Mouse (Mus musculus): ENCODE data around the gene Arfip1. TPM values are rescaled to one million over a fixed set of nuclear protein-coding genes. Genes with fewer than 3 reads are reported as not detected.

Gene Arfip1
- total and polyA plus RNA-seq, 2 experiments from 2014 or later: 10.9 to 42.1 TPM

GRCm38 (mm10) chr3:84602759-84603158, 20.3 kb upstream of the Arfip1 start:
- TF ChIP-seq EP300 (IDR thresholded peaks at IDR 0.05; ENCODE audit: low read depth) (no peak), CTCF (IDR thresholded peaks at IDR 0.05; ENCODE audit: low read depth) (no peak)
- H3K4me3 ChIP-seq (ENCODE audit: low read depth, low read length): no peak overlapping the region
- ATAC-seq (ENCODE audit: insufficient read depth, low read depth) (no peak), DNase-seq (ENCODE audit: low spot score) (no peak)
- no peaks in the 10 kb centered on the region for H3K27me3 ChIP-seq (ENCODE audit: control insufficient read depth, insufficient read depth, low read length)
- no peak overlapping the region for H3K27ac ChIP-seq (ENCODE audit: low read depth)
- H3K9ac ChIP-seq (replicated peaks; ENCODE audit: low read depth, low read length): no peak overlapping the region
- no peaks in the 10 kb centered on the region for H3K36me3 ChIP-seq (replicated peaks; ENCODE audit: control insufficient read depth, insufficient read depth, low read length)
- peaks cover 11% of the 10 kb centered on the region; the same call in 1 of the 2 replicates for H3K9me3 ChIP-seq (replicated peaks; ENCODE audit: control insufficient read depth, low read length)
- 84% methylated on average over 2 of the region's 2 CpGs for WGBS
- H3K4me1 ChIP-seq (ENCODE audit: control insufficient read depth, insufficient read depth): no peaks in the 10 kb centered on the region
- no peak overlapping the region for H3K4me2 ChIP-seq (ENCODE audit: low read depth, low read length)

GRCm38 (mm10) chr3:84601870-84602495, 19.6 kb upstream of the Arfip1 start:
- DNase-seq (ENCODE audit: low spot score): no peak
- Histone ChIP-seq H3K4me1 (ENCODE audit: control insufficient read depth, insufficient read depth) (no peaks in the 10 kb centered on the region), H3K4me3 (ENCODE audit: low read depth, low read length) (no peak overlapping the region), H3K27me3 (ENCODE audit: control insufficient read depth, insufficient read depth, low read length) (no peaks in the 10 kb centered on the region), H3K9me3 (replicated peaks; ENCODE audit: control insufficient read depth, low read length) (peaks cover 11% of the 10 kb centered on the region; the same call in 1 of the 2 replicates), H3K4me2 (ENCODE audit: low read depth, low read length) (no peak overlapping the region), H3K27ac (ENCODE audit: low read depth) (no peak overlapping the region), H3K36me3 (replicated peaks; ENCODE audit: control insufficient read depth, insufficient read depth, low read length) (no peaks in the 10 kb centered on the region), H3K9ac (replicated peaks; ENCODE audit: low read depth, low read length) (no peak overlapping the region)
- ATAC-seq (ENCODE audit: insufficient read depth, low read depth): no peak
- WGBS: 78% methylated on average over 9 of the region's 9 CpGs
- no peak for TF ChIP-seq EP300 (IDR thresholded peaks at IDR 0.05; ENCODE audit: low read depth)
- TF ChIP-seq CTCF (IDR thresholded peaks at IDR 0.05; ENCODE audit: low read depth): no peak

- Histone ChIP-seq H3K9ac (replicated peaks; ENCODE audit: low read depth, low read length) (no peak overlapping the region), H3K27ac (ENCODE audit: low read depth) (no peak overlapping the region), H3K27me3 (ENCODE audit: control insufficient read depth, insufficient read depth, low read length) (no peaks in the 10 kb centered on the region), H3K4me2 (ENCODE audit: low read depth, low read length) (no peak overlapping the region), H3K36me3 (replicated peaks; ENCODE audit: control insufficient read depth, insufficient read depth, low read length) (no peaks in the 10 kb centered on the region), H3K4me3 (ENCODE audit: low read depth, low read length) (no peak overlapping the region), H3K9me3 (replicated peaks; ENCODE audit: control insufficient read depth, low read length) (no peaks in the 10 kb centered on the region), H3K4me1 (ENCODE audit: control insufficient read depth, insufficient read depth) (no peaks in the 10 kb centered on the region; the same call in 1 of the 2 replicates)
- no peak for DNase-seq (ENCODE audit: low spot score)
- ATAC-seq (ENCODE audit: insufficient read depth, low read depth): no peak
- WGBS: 76% methylated on average over 6 of the region's 6 CpGs
- TF ChIP-seq EP300 (IDR thresholded peaks at IDR 0.05; ENCODE audit: low read depth): no peak
- TF ChIP-seq CTCF (IDR thresholded peaks at IDR 0.05; ENCODE audit: low read depth): no peak
These were observed 16.3 kb upstream of the Arfip1 start for GRCm38 (mm10) chr3:84598756-84599155.

- no peak overlapping the region for H3K27ac ChIP-seq (ENCODE audit: low read depth)
- H3K9me3 ChIP-seq (replicated peaks; ENCODE audit: control insufficient read depth, low read length): no peaks in the 10 kb centered on the region
- no peaks in the 10 kb centered on the region for H3K27me3 ChIP-seq (ENCODE audit: control insufficient read depth, insufficient read depth, low read length)
- no peak overlapping the region for H3K9ac ChIP-seq (replicated peaks; ENCODE audit: low read depth, low read length)
- 76% methylated on average over 6 of the region's 6 CpGs for WGBS
- no peaks in the 10 kb centered on the region for H3K36me3 ChIP-seq (replicated peaks; ENCODE audit: control insufficient read depth, insufficient read depth, low read length)
- no peaks in the 10 kb centered on the region; the same call in 1 of the 2 replicates for H3K4me1 ChIP-seq (ENCODE audit: control insufficient read depth, insufficient read depth)
- TF ChIP-seq EP300 (IDR thresholded peaks at IDR 0.05; ENCODE audit: low read depth): no peak
- TF ChIP-seq CTCF (IDR thresholded peaks at IDR 0.05; ENCODE audit: low read depth): no peak
- DNase-seq (ENCODE audit: low spot score): no peak
- ATAC-seq (ENCODE audit: insufficient read depth, low read depth): no peak
- H3K4me2 ChIP-seq (ENCODE audit: low read depth, low read length): no peak overlapping the region
- no peak overlapping the region for H3K4me3 ChIP-seq (ENCODE audit: low read depth, low read length)
These were observed 15.7 kb upstream of the Arfip1 start for GRCm38 (mm10) chr3:84597996-84598734.

GRCm38 (mm10) chr3:84595677-84596234, 13.3 kb upstream of the Arfip1 start:
- Histone ChIP-seq H3K36me3 (replicated peaks; ENCODE audit: control insufficient read depth, insufficient read depth, low read length) (no peaks in the 10 kb centered on the region), H3K4me3 (ENCODE audit: low read depth, low read length) (peak overlapping the region; percentile 43), H3K4me2 (ENCODE audit: low read depth, low read length) (peak overlapping the region; percentile 64), H3K9me3 (replicated peaks; ENCODE audit: control insufficient read depth, low read length) (no peaks in the 10 kb centered on the region), H3K9ac (replicated peaks; ENCODE audit: low read depth, low read length) (peak overlapping the region; percentile 17), H3K27me3 (ENCODE audit: control insufficient read depth, insufficient read depth, low read length) (no peaks in the 10 kb centered on the region), H3K27ac (ENCODE audit: low read depth) (no peak overlapping the region), H3K4me1 (ENCODE audit: control insufficient read depth, insufficient read depth) (peaks cover 6% of the 10 kb centered on the region)
- ATAC-seq (ENCODE audit: insufficient read depth, low read depth): no peak
- TF ChIP-seq EP300 (IDR thresholded peaks at IDR 0.05; ENCODE audit: low read depth): no peak
- TF ChIP-seq CTCF (IDR thresholded peaks at IDR 0.05; ENCODE audit: low read depth): no peak
- DNase-seq (ENCODE audit: low spot score): no peak
- WGBS: 43% methylated on average over 5 of the region's 5 CpGs
